8 mouse cellular contexts compared by ENCODE assay signal in genomic region chr11:75796029-75796445, GRCm38 (mm10). TPM values are rescaled to one million over a fixed set of nuclear protein-coding genes. Genes with fewer than 3 reads are reported as not detected.
DNase-seq lines count a peak whose midpoint lies in the region; ATAC-seq and TF ChIP-seq lines count a peak whose summit lies in the region.

Gene Doc2b, minus strand, starts transcription at chr11:75796049.

- H3K4me2 ChIP-seq in heart, postnatal 0 days (ENCODE audit: low read depth, low read length), result peak within 1 kb of the TSS; percentile 64
- peak within 1 kb of the TSS; percentile 62 for H3K4me2 ChIP-seq in lung, postnatal 0 days (replicated peaks; ENCODE audit: low read depth, low read length)

- peaks cover 59% of the 10 kb centered on the region for H3K27me3 ChIP-seq in heart, postnatal 0 days (ENCODE audit: control insufficient read depth, insufficient read depth, low read length)
- peaks cover 31% of the 10 kb centered on the region for H3K27me3 ChIP-seq in lung, postnatal 0 days (replicated peaks; ENCODE audit: insufficient read depth, low read length)

- no peak for TF ChIP-seq EP300 in heart, postnatal 0 days (IDR thresholded peaks at IDR 0.05; ENCODE audit: low read depth)
- no peak for TF ChIP-seq EP300 in lung, postnatal 0 days (IDR thresholded peaks at IDR 0.05)

- peak within 1 kb of the TSS; percentile 48 for H3K4me3 ChIP-seq in heart, postnatal 0 days (ENCODE audit: low read depth, low read length)
- H3K4me3 ChIP-seq in lung, postnatal 0 days (ENCODE audit: low read depth, low read length), result peak within 1 kb of the TSS; percentile 38

- TF ChIP-seq CTCF in heart, postnatal 0 days (IDR thresholded peaks at IDR 0.05; ENCODE audit: low read depth), result no peak
- no peak for TF ChIP-seq CTCF in lung, postnatal 0 days (IDR thresholded peaks at IDR 0.05)

- 11% methylated on average over 27 of the region's 37 CpGs for WGBS in heart, postnatal 0 days
- 4% methylated on average over 33 of the region's 37 CpGs for WGBS in lung, postnatal 0 days

- H3K9ac ChIP-seq in heart, postnatal 0 days (replicated peaks; ENCODE audit: low read depth, low read length), result no peak within 1 kb of the TSS
- H3K9ac ChIP-seq in lung, postnatal 0 days (replicated peaks; ENCODE audit: low read depth), result no peak within 1 kb of the TSS

- H3K4me1 ChIP-seq in heart, postnatal 0 days (ENCODE audit: control insufficient read depth, insufficient read depth), result no peaks in the 10 kb centered on the region
- H3K4me1 ChIP-seq in lung, postnatal 0 days (ENCODE audit: insufficient read depth, low read depth, low read length), result no peaks in the 10 kb centered on the region

- no peaks in the 10 kb centered on the region for H3K9me3 ChIP-seq in heart, postnatal 0 days (replicated peaks; ENCODE audit: control insufficient read depth, low read length)
- no peaks in the 10 kb centered on the region for H3K9me3 ChIP-seq in lung, postnatal 0 days (ENCODE audit: low read length)

- peak; percentile 47; the same call in 1 of the 2 replicates for ATAC-seq in common myeloid progenitor, adult 5-6 weeks (replicated peaks; ENCODE audit: low read depth, poor library complexity, severe bottlenecking)
- ATAC-seq in heart, postnatal 0 days (ENCODE audit: insufficient read depth, low read depth), result peak; percentile 45; the same call in 1 of the 2 replicates
- ATAC-seq in lung, postnatal 0 days, result peak; percentile 56

- peak; percentile 25 for DNase-seq in urinary bladder, postnatal 25 days (ENCODE audit: low spot score)
- no peak for DNase-seq in urinary bladder, postnatal 14 days (ENCODE audit: low spot score)
- no peak for DNase-seq in heart, postnatal 0 days (ENCODE audit: low spot score)
- peak; percentile 52 for DNase-seq in layer of hippocampus, postnatal 25 days (ENCODE audit: extremely low spot score in 1 of 2, low spot score in 1 of 2)
- peak; percentile 45 for DNase-seq in lung, postnatal 0 days (ENCODE audit: low spot score)
- peak; percentile 74 for DNase-seq in right cerebral cortex, postnatal 14 days
- DNase-seq in urinary bladder, postnatal 36 days (ENCODE audit: low spot score in 2 of 2), result no peak

- H3K27ac ChIP-seq in heart, postnatal 0 days (ENCODE audit: low read depth), result no peak within 1 kb of the TSS
- no peak within 1 kb of the TSS for H3K27ac ChIP-seq in lung, postnatal 0 days (ENCODE audit: low read length)

- H3K36me3 ChIP-seq in heart, postnatal 0 days (replicated peaks; ENCODE audit: control insufficient read depth, insufficient read depth, low read length), result no peaks in the 10 kb centered on the region
- H3K36me3 ChIP-seq in lung, postnatal 0 days (ENCODE audit: insufficient read depth, low read length), result no peaks in the 10 kb centered on the region

RNA-seq across cellular contexts. Expression of gene Doc2b, which starts in this region (rescaled TPM):
- not detected in 2 replicates for total RNA-seq in common myeloid progenitor, adult 5-6 weeks (2017)
- 0.62 TPM in 1 of 2 replicates, not detected in the other for total RNA-seq in heart, postnatal 0 days (2014; rRNA removed; ENCODE audit: low replicate concordance)
- 0.03 and 0.04 TPM in 2 replicates for polyA plus RNA-seq in heart, postnatal 0 days (2015; fragmentation: Nextera tagmentation; extraction: Ambion mirVana)
- 100 to 1,000 TPM; 107 to 111 TPM for total RNA-seq in layer of hippocampus, postnatal 25 days (2021)
- polyA plus RNA-seq in lung, postnatal 0 days (2015; fragmentation: Nextera tagmentation; extraction: Ambion mirVana), result 0.06 and 0.10 TPM in 2 replicates

Comparison
In these comparisons a context has a peak if more than half of its experiments do, and no peak if none do; other contexts are left out.
1. RNA of gene Doc2b (total RNA-seq): 107 to 111 TPM in layer of hippocampus, postnatal 25 days; not detected in common myeloid progenitor, adult 5-6 weeks and 0.62 TPM in heart, postnatal 0 days; every median in the first group is over 10 times any median in the second.
2. DNase-seq: peak in urinary bladder, postnatal 25 days (single experiment), layer of hippocampus, postnatal 25 days (2 of 2) and right cerebral cortex, postnatal 14 days (single experiment); none in urinary bladder, postnatal 14 days (single experiment), heart, postnatal 0 days (single experiment) and urinary bladder, postnatal 36 days (0 of 2).
3. Peak in ATAC-seq in common myeloid progenitor, adult 5-6 weeks; RNA of the gene not detected or under 1 TPM.
4. Peak in ATAC-seq, H3K4me3 ChIP-seq and H3K4me2 ChIP-seq in heart, postnatal 0 days; RNA of the gene not detected or under 1 TPM.
5. Peak in DNase-seq, ATAC-seq, H3K4me3 ChIP-seq and H3K4me2 ChIP-seq in lung, postnatal 0 days; RNA of the gene not detected or under 1 TPM.
6. Peak in every context shown above with its lines, with median percentiles within 50 percentile points of each other: ATAC-seq.